Mouse (Mus musculus): ENCODE data around the gene Ap3s2. TPM values are rescaled to one million over a fixed set of nuclear protein-coding genes. Genes with fewer than 3 reads are reported as not detected.
A peak's percentile ranks its signal among the peaks of the same experiment; 100 is the strongest.

Gene Ap3s2
- 23.9 and 26.4 TPM in 2 replicates for polyA plus RNA-seq (2015; fragmentation: Nextera tagmentation; extraction: Ambion mirVana)

DNA sequence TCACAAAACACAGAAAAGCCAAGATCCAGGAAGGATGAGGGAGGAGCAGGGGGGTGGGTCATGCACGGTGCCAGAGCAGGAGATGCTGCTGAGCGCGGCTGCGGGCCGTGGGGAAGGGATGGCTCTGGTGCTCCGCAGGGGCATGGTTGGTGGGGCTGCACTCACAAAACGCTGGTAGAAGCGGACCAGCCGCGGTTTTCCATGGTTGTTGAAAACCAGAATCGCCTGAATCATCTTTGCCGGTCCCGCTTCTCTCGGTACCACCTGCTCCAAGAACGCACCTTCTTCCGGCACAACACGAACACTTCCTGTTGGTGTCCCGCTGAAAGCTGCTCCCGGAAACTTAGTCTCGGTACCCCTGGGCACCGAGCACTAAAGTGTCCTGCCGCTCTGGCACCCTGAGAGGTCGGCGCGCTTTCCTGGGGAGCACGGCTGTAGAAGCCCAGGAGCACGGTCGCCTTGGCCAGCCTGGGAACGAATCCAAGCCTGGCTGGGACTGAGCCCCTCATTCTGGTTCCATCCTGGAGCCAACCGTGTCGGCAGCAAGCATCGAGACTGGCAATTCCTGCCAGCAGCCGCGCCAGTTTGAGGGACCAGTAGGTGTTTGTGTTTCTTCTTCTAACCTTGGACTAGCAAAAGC, at the start of gene Ap3s2:
Gene Ap3s2 (minus strand): TSS at position 306 of the 640 bp plus-strand sequence.
- Histone ChIP-seq H3K4me1 (ENCODE audit: control insufficient read depth, insufficient read depth, low read length) (peaks cover 6% of the 10 kb centered on the region), H3K27me3 (ENCODE audit: control insufficient read depth, insufficient read depth, low read length) (no peaks in the 10 kb centered on the region), H3K36me3 (ENCODE audit: control insufficient read depth, insufficient read depth, low read length) (no peaks in the 10 kb centered on the region; the same call in 1 of the 2 replicates), H3K9me3 (replicated peaks; ENCODE audit: control insufficient read depth, low read length) (no peaks in the 10 kb centered on the region), H3K4me2 (ENCODE audit: low read depth, low read length) (peak within 1 kb of the TSS; percentile 57), H3K27ac (ENCODE audit: low read length) (peak within 1 kb of the TSS; percentile 71), H3K4me3 (replicated peaks; ENCODE audit: low read length) (peak within 1 kb of the TSS; percentile 91), H3K9ac (ENCODE audit: low read length) (peak within 1 kb of the TSS; percentile 96)
- ATAC-seq (ENCODE audit: insufficient read depth, low FRiP score) = peak; percentile 94
- under 1% methylated on average over 34 of the region's 34 CpGs for WGBS

DNA sequence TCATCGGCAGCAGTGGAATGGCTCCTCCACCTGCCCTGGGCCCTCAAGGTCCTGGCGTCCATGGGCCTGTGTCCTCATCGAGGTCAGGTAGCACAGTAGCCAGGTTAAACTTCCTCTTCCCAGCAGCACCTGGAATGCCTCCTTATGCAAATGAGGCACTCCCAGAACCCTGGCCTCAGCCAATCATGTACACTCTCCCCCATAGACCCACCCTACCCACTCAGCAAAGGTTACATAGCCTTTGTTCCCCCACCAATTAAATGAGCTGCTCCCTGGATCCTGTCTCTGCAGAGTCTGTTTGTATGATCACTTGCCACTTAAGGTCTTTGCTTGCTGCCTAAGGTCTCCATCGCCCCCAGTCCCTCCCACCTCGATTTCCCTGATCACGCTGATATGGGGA, 47.9 kb upstream of the Ap3s2 start:
- Histone ChIP-seq H3K9ac (ENCODE audit: low read length) (no peak overlapping the region), H3K27ac (ENCODE audit: low read length) (no peak overlapping the region), H3K27me3 (ENCODE audit: control insufficient read depth, insufficient read depth, low read length) (no peaks in the 10 kb centered on the region), H3K4me2 (ENCODE audit: low read depth, low read length) (no peak overlapping the region), H3K4me1 (ENCODE audit: control insufficient read depth, insufficient read depth, low read length) (no peaks in the 10 kb centered on the region), H3K36me3 (ENCODE audit: control insufficient read depth, insufficient read depth, low read length) (no peaks in the 10 kb centered on the region), H3K4me3 (replicated peaks; ENCODE audit: low read length) (no peak overlapping the region), H3K9me3 (replicated peaks; ENCODE audit: control insufficient read depth, low read length) (no peaks in the 10 kb centered on the region)
- no peak for ATAC-seq (ENCODE audit: insufficient read depth, low FRiP score)
- 83% methylated on average over 6 of the region's 6 CpGs for WGBS

DNA sequence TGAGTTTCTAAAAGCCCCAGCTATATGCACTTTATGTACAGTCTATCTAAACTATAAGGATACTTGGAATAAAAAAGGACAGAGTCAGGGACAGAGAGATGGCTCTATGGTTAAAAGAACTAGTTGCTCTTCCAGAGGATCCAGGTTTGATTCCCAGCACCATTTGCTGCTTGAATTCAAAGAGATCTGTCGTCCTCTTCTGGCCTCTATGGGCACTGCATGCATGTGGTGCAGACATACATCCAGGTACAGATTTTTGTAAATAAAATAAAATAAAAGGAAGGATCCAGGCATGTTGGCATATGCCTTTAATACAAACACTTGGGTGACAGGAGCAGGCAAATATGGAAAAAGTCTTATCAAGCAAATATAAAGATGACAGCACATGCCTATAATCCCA, 41.2 kb upstream of the Ap3s2 start:
- Histone ChIP-seq H3K4me1 (ENCODE audit: control insufficient read depth, insufficient read depth, low read length) (no peaks in the 10 kb centered on the region), H3K4me2 (ENCODE audit: low read depth, low read length) (no peak overlapping the region), H3K27ac (ENCODE audit: low read length) (no peak overlapping the region), H3K9ac (ENCODE audit: low read length) (no peak overlapping the region), H3K27me3 (ENCODE audit: control insufficient read depth, insufficient read depth, low read length) (no peaks in the 10 kb centered on the region), H3K36me3 (ENCODE audit: control insufficient read depth, insufficient read depth, low read length) (no peaks in the 10 kb centered on the region), H3K4me3 (replicated peaks; ENCODE audit: low read length) (no peak overlapping the region), H3K9me3 (replicated peaks; ENCODE audit: control insufficient read depth, low read length) (0 out of 2 replicates have a peak, but pooled peaks cover under 1% of the 10 kb centered on the region)
- no peak for ATAC-seq (ENCODE audit: insufficient read depth, low FRiP score)
- WGBS = 60% methylated on average over 1 of the region's 1 CpGs

DNA sequence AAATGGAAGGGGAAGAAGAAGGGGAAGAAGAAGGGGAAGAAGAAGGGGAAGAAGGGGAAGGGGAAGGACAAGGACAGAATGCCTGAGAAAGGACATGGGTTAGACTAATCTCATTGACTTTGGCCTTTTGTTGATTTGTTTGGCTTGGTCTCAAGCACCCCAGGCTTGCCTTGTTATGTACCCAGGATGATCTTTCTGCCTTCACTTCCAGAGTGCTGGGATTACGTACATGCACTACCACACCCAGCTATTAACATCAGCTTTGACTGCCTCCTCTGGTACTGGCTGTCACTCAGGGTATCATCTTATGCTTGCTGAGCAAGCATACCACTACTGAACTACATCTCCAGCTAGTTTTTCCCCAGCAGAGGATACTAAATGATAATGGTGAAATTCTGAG, 35.7 kb upstream of the Ap3s2 start:
- H3K27me3 ChIP-seq (ENCODE audit: control insufficient read depth, insufficient read depth, low read length) = no peaks in the 10 kb centered on the region
- no peak overlapping the region for H3K4me3 ChIP-seq (replicated peaks; ENCODE audit: low read length)
- no peak overlapping the region for H3K27ac ChIP-seq (ENCODE audit: low read length)
- 0 out of 2 replicates have a peak, but pooled peaks cover 2% of the 10 kb centered on the region for H3K9me3 ChIP-seq (replicated peaks; ENCODE audit: control insufficient read depth, low read length)
- no peak overlapping the region for H3K4me2 ChIP-seq (ENCODE audit: low read depth, low read length)
- no peak for ATAC-seq (ENCODE audit: insufficient read depth, low FRiP score)
- no peak overlapping the region for H3K9ac ChIP-seq (ENCODE audit: low read length)
- whole genome bisulfite sequencing = 84% methylated on average over 1 of the region's 1 CpGs
- no peaks in the 10 kb centered on the region for H3K36me3 ChIP-seq (ENCODE audit: control insufficient read depth, insufficient read depth, low read length)
- no peaks in the 10 kb centered on the region for H3K4me1 ChIP-seq (ENCODE audit: control insufficient read depth, insufficient read depth, low read length)

DNA sequence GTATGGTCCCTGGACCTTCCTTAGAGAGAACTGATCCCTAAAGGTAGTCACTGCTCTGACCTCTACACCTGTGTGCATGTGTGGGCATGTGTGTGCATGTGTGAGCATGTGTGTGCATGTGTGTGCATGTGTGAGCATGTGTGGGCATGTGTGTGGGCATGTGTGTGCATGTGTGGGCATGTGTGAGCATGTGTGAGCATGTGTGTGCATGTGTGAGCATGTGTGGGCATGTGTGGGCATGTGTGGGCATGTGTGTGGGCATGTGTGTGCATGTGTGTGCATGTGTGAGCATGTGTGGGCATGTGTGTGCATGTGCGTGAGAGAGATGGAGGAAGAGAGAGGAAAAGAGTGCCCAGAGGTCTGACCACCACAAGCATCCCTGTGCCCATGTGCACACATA, 34.4 kb upstream of the Ap3s2 start:
- Histone ChIP-seq H3K9me3 (replicated peaks; ENCODE audit: control insufficient read depth, low read length) (0 out of 2 replicates have a peak, but pooled peaks cover 2% of the 10 kb centered on the region), H3K9ac (ENCODE audit: low read length) (no peak overlapping the region), H3K27me3 (ENCODE audit: control insufficient read depth, insufficient read depth, low read length) (no peaks in the 10 kb centered on the region), H3K4me3 (replicated peaks; ENCODE audit: low read length) (no peak overlapping the region), H3K27ac (ENCODE audit: low read length) (no peak overlapping the region), H3K4me1 (ENCODE audit: control insufficient read depth, insufficient read depth, low read length) (no peaks in the 10 kb centered on the region), H3K4me2 (ENCODE audit: low read depth, low read length) (no peak overlapping the region), H3K36me3 (ENCODE audit: control insufficient read depth, insufficient read depth, low read length) (no peaks in the 10 kb centered on the region)
- ATAC-seq (ENCODE audit: insufficient read depth, low FRiP score) = no peak
- 90% methylated on average over 1 of the region's 1 CpGs for WGBS

DNA sequence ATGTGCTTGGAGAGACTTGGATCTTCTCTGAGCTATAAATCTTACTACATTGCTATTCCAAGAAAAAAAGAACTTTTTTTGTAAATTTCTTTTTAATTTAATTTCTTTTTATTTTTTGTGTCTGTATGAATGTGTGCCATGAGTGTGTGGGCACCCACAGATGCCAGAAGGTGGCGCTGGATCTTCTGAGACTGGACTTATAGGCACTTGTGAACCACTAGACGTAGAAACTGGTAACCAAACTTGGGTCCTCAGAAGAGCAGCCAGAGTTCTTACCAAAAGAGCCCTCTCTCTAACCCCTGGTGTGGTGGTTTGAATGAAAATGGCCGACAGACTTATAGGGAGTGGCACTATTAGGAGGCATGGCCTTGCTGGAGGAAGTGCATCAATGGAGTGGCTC, 30.6 kb upstream of the Ap3s2 start:
- no peak for ATAC-seq (ENCODE audit: insufficient read depth, low FRiP score)
- no peak overlapping the region for H3K4me3 ChIP-seq (replicated peaks; ENCODE audit: low read length)
- H3K27me3 ChIP-seq (ENCODE audit: control insufficient read depth, insufficient read depth, low read length) = no peaks in the 10 kb centered on the region
- H3K4me1 ChIP-seq (ENCODE audit: control insufficient read depth, insufficient read depth, low read length) = no peaks in the 10 kb centered on the region
- no peak overlapping the region for H3K27ac ChIP-seq (ENCODE audit: low read length)
- no peak overlapping the region for H3K4me2 ChIP-seq (ENCODE audit: low read depth, low read length)
- 79% methylated on average over 3 of the region's 3 CpGs for WGBS
- H3K36me3 ChIP-seq (ENCODE audit: control insufficient read depth, insufficient read depth, low read length) = no peaks in the 10 kb centered on the region
- no peak overlapping the region for H3K9ac ChIP-seq (ENCODE audit: low read length)
- H3K9me3 ChIP-seq (replicated peaks; ENCODE audit: control insufficient read depth, low read length) = no peaks in the 10 kb centered on the region

DNA sequence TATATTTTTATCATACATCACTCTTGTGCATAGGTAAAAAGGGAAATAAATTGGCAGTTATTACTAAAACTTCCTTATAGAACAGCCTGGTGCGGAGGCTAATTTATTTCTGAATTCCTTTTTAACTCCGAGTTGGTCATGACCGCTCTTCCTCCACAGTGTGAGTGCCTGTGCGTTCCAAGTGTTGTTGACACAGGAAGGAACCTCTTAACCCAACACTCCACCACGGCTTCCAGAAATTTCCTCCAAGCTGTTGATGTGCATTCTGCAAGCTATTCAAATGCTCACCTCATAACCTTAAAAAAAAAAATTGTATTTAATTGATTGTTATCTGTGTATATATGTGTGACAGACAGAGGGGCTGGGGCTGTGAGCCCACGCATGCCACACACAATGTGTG, 29.8 kb upstream of the Ap3s2 start:
- no peak for ATAC-seq (ENCODE audit: insufficient read depth, low FRiP score)
- WGBS = 60% methylated on average over 6 of the region's 6 CpGs
- Histone ChIP-seq H3K4me2 (ENCODE audit: low read depth, low read length) (no peak overlapping the region), H3K4me3 (replicated peaks; ENCODE audit: low read length) (no peak overlapping the region), H3K9me3 (replicated peaks; ENCODE audit: control insufficient read depth, low read length) (no peaks in the 10 kb centered on the region), H3K27me3 (ENCODE audit: control insufficient read depth, insufficient read depth, low read length) (no peaks in the 10 kb centered on the region), H3K27ac (ENCODE audit: low read length) (no peak overlapping the region), H3K9ac (ENCODE audit: low read length) (no peak overlapping the region), H3K4me1 (ENCODE audit: control insufficient read depth, insufficient read depth, low read length) (no peaks in the 10 kb centered on the region), H3K36me3 (ENCODE audit: control insufficient read depth, insufficient read depth, low read length) (no peaks in the 10 kb centered on the region)

DNA sequence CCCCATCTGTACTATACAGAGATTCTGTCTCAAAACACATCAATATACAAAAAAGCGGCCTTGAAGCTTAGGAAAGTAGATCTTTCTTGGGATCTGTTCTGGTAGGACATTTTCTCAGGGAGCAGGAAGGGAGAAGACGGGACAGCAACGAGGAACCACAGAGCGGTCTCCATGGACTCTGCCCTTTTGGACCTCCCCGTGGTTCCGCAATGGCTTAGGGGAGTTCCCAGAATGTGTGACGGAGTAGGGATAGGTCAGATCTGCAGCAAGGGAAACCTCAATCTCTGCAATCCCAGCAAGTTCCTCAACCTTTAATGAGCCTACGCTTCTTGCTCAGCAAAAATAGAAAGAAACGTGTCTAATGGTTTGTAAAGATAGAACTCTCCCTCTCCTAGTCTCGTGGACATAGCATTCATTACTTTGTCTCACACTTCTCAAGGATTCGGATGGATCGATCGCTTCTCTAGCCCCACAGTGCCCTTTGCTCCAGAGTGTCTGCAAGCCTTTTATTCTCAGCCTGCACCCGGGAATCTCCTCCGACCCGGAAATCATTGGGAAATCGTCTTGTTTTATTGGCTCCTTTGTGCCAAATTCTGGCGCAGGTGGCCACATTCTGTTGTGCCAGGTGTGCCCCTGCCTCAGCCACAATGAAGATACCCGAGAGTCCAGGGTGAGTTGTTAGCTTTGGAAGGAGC, 15.2 kb upstream of the Ap3s2 start:
- peak overlapping the region; percentile 91 for H3K27ac ChIP-seq (ENCODE audit: low read length)
- no peaks in the 10 kb centered on the region for H3K9me3 ChIP-seq (replicated peaks; ENCODE audit: control insufficient read depth, low read length)
- no peaks in the 10 kb centered on the region for H3K27me3 ChIP-seq (ENCODE audit: control insufficient read depth, insufficient read depth, low read length)
- peak overlapping the region; percentile 63 for H3K4me2 ChIP-seq (ENCODE audit: low read depth, low read length)
- peak overlapping the region; percentile 70 for H3K4me3 ChIP-seq (replicated peaks; ENCODE audit: low read length)
- H3K9ac ChIP-seq (ENCODE audit: low read length) = peak overlapping the region; percentile 90
- ATAC-seq (ENCODE audit: insufficient read depth, low FRiP score) = peak; percentile 81; the same call in 1 of the 2 replicates
- no peaks in the 10 kb centered on the region for H3K36me3 ChIP-seq (ENCODE audit: control insufficient read depth, insufficient read depth, low read length)
- WGBS = 13% methylated on average over 19 of the region's 19 CpGs
- peaks cover 4% of the 10 kb centered on the region; the same call in 1 of the 2 replicates for H3K4me1 ChIP-seq (ENCODE audit: control insufficient read depth, insufficient read depth, low read length)

DNA sequence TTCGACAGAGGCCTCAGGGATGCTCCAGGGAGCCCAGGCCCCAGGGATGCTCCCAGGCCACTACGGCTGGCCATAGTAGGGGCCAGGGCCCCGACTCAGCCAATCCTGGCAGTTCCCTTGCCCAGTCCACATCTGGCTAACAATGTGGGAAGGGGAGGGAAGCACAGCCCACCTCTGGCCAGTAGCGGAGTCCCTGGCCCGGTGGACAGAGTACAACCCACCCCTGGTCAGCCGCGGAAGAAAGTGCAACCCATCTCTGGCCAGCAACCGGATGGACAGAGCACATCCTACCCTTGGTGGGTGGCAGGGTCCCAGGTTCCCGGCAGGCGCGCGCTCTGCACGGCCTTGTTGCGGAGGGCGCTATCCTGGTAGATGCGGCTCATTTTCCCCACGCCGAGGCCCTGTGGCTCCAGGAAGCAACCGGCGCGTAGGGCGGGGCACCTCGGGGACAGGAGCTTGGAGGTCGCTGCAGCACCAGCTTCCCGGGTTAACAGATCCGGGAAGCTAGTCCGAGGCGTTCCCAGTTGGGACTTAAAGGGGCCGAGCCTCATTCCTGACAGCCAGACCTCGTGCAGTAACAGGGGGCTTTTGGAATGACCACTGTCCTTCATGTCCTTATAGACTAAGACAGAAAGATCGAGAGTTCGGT, 14.5 kb upstream of the Ap3s2 start, which contains the start of gene Arpin:
Gene Arpin (minus strand): TSS at position 498 of the 649 bp plus-strand sequence.
- peak within 1 kb of the TSS; percentile 70 for H3K4me3 ChIP-seq (replicated peaks; ENCODE audit: low read length)
- peak; percentile 79 for ATAC-seq (ENCODE audit: insufficient read depth, low FRiP score)
- 2% methylated on average over 32 of the region's 32 CpGs for WGBS

More for the DNA sequence above, 14.5 kb upstream of the Ap3s2 start, which contains the start of gene Arpin:
- peaks cover 4% of the 10 kb centered on the region; the same call in 1 of the 2 replicates for H3K4me1 ChIP-seq (ENCODE audit: control insufficient read depth, insufficient read depth, low read length)
- H3K4me2 ChIP-seq (ENCODE audit: low read depth, low read length) = peak within 1 kb of the TSS; percentile 63
- H3K9me3 ChIP-seq (replicated peaks; ENCODE audit: control insufficient read depth, low read length) = no peaks in the 10 kb centered on the region
- H3K36me3 ChIP-seq (ENCODE audit: control insufficient read depth, insufficient read depth, low read length) = no peaks in the 10 kb centered on the region
- H3K27ac ChIP-seq (ENCODE audit: low read length) = peak within 1 kb of the TSS; percentile 91
- H3K9ac ChIP-seq (ENCODE audit: low read length) = peak within 1 kb of the TSS; percentile 90
- no peaks in the 10 kb centered on the region for H3K27me3 ChIP-seq (ENCODE audit: control insufficient read depth, insufficient read depth, low read length)

Data from stomach, embryonic 16.5 days (tissue).